Comparison of ENCODE assay signal across 10 mouse cellular contexts in genomic region chr9:110380662-110381061, GRCm38 (mm10). TPM values are rescaled to one million over a fixed set of nuclear protein-coding genes. Genes with fewer than 3 reads are reported as not detected.
DNase-seq lines count a peak whose midpoint lies in the region; ATAC-seq lines count a peak whose summit lies in the region.
"Had no signal": no experiment of that assay in that cellular context is flagged by ENCODE, and none has a peak within 500 bp of the region (broad histone marks: within the 10 kb centered on the region; RNA-seq: fewer than 3 reads in every experiment).

No protein-coding gene starts in this region.

- no peak overlapping the region for H3K4me3 ChIP-seq in lung, embryonic 15.5 days
- no peak overlapping the region for H3K4me3 ChIP-seq in intestine, embryonic 15.5 days (replicated peaks)
- H3K4me3 ChIP-seq: layer of hippocampus, adult 2 months; neural tube, embryonic 13.5 days had no signal

- H3K4me2 ChIP-seq in lung, embryonic 15.5 days: peak overlapping the region; percentile 23; the same call in 1 of the 2 replicates
- peak overlapping the region; percentile 17; the same call in 1 of the 2 replicates for H3K4me2 ChIP-seq in intestine, embryonic 15.5 days (replicated peaks)
- H3K4me2 ChIP-seq: neural tube, embryonic 13.5 days had no signal

- H3K9me3 ChIP-seq in lung, embryonic 15.5 days: no peaks in the 10 kb centered on the region
- no peaks in the 10 kb centered on the region for H3K9me3 ChIP-seq in intestine, embryonic 15.5 days
- H3K9me3 ChIP-seq: neural tube, embryonic 13.5 days had no signal

- no peak overlapping the region for H3K27ac ChIP-seq in lung, embryonic 15.5 days
- H3K27ac ChIP-seq in intestine, embryonic 15.5 days: no peak overlapping the region
- H3K27ac ChIP-seq: layer of hippocampus, adult 2 months; neural tube, embryonic 13.5 days had no signal

- peak; percentile 27; the same call in 1 of the 2 replicates for ATAC-seq in lung, embryonic 15.5 days (ENCODE audit: borderline replicate concordance, extremely low read depth, low FRiP score, low TSS enrichment)
- ATAC-seq in intestine, embryonic 15.5 days: peak; percentile 59
- ATAC-seq in frontal cortex, adult (ENCODE audit: low TSS enrichment): no peak

- DNase-seq in adrenal gland, adult (ENCODE audit: inconsistent age in 2 of 2, low spot score in 1 of 2): peak; percentile 66 to 81
- no peak for DNase-seq in adrenal gland, postnatal 4 days (ENCODE audit: low spot score in 2 of 2)
- no peak for DNase-seq in lung, postnatal 25 days (ENCODE audit: low spot score)
- DNase-seq in retina, postnatal 1 day: peak; percentile 30
- no peak for DNase-seq in spleen, postnatal 4 days (ENCODE audit: low spot score in 2 of 2)

- no peak overlapping the region for H3K9ac ChIP-seq in lung, embryonic 15.5 days
- H3K9ac ChIP-seq in intestine, embryonic 15.5 days: 0 out of 2 replicates have a peak overlapping the region, but pooled peaks have one; percentile 13
- H3K9ac ChIP-seq: neural tube, embryonic 13.5 days had no signal

- peaks cover 31% of the 10 kb centered on the region for H3K36me3 ChIP-seq in lung, embryonic 15.5 days
- peaks cover 21% of the 10 kb centered on the region for H3K36me3 ChIP-seq in intestine, embryonic 15.5 days

- no peaks in the 10 kb centered on the region for H3K27me3 ChIP-seq in lung, embryonic 15.5 days
- no peaks in the 10 kb centered on the region for H3K27me3 ChIP-seq in intestine, embryonic 15.5 days (replicated peaks)
- H3K27me3 ChIP-seq: neural tube, embryonic 13.5 days had no signal

- peaks cover 2% of the 10 kb centered on the region; the same call in 1 of the 2 replicates for H3K4me1 ChIP-seq in lung, embryonic 15.5 days
- H3K4me1 ChIP-seq in intestine, embryonic 15.5 days (replicated peaks): no peaks in the 10 kb centered on the region
- H3K4me1 ChIP-seq: neural tube, embryonic 13.5 days had no signal

- 27% methylated on average over 21 of the region's 21 CpGs for WGBS in lung, embryonic 15.5 days
- 38% methylated on average over 21 of the region's 21 CpGs for WGBS in intestine, embryonic 15.5 days

RNA-seq across cellular contexts. Expression of gene Ptpn23, which starts 27.4 kb away (rescaled TPM):
- 10 to 100 TPM; 55.4 to 64.8 TPM for total RNA-seq in adrenal gland, postnatal 4 days (2021)
- polyA plus RNA-seq in lung, embryonic 15.5 days (2015; fragmentation: Nextera tagmentation; extraction: Ambion mirVana): 16.2 and 19.1 TPM in 2 replicates
- 12.2 and 15.6 TPM in 2 replicates for polyA plus RNA-seq in intestine, embryonic 15.5 days (2015; fragmentation: Nextera tagmentation; extraction: Ambion mirVana)

RNA-seq across cellular contexts. Expression of gene Ngp, which starts 38.9 kb away (rescaled TPM):
- total RNA-seq in adrenal gland, postnatal 4 days (2021): 10 to 100 TPM; 24.9 to 79.3 TPM
- polyA plus RNA-seq in lung, embryonic 15.5 days (2015; fragmentation: Nextera tagmentation; extraction: Ambion mirVana): 2.9 and 3.7 TPM in 2 replicates
- 5.3 and 10.7 TPM in 2 replicates for polyA plus RNA-seq in intestine, embryonic 15.5 days (2015; fragmentation: Nextera tagmentation; extraction: Ambion mirVana)
- total RNA-seq: layer of hippocampus, adult 2 months had no signal

RNA-seq across cellular contexts. Expression of gene Scap, which starts 47.6 kb away (rescaled TPM):
- 100 to 1,000 TPM; 117 to 130 TPM for total RNA-seq in adrenal gland, postnatal 4 days (2021)
- 30.3 and 31.0 TPM in 2 replicates for polyA plus RNA-seq in lung, embryonic 15.5 days (2015; fragmentation: Nextera tagmentation; extraction: Ambion mirVana)
- polyA plus RNA-seq in intestine, embryonic 15.5 days (2015; fragmentation: Nextera tagmentation; extraction: Ambion mirVana): 29.7 and 31.4 TPM in 2 replicates

Comparison
In these comparisons a context has a peak if more than half of its experiments do, and no peak if none do; other contexts are left out.
1. DNase-seq: peak in adrenal gland, adult (2 of 2) and retina, postnatal 1 day (single experiment); none in adrenal gland, postnatal 4 days (0 of 2), lung, postnatal 25 days (single experiment) and spleen, postnatal 4 days (0 of 2).